Mouse (Mus musculus): ENCODE measurements around the gene Slc35e2. TPM values are rescaled to one million over a fixed set of nuclear protein-coding genes. Genes with fewer than 3 reads are reported as not detected.
A peak's percentile ranks its signal among the peaks of the same experiment; 100 is the strongest.

The Slc35e2 gene
- polyA plus RNA-seq (2016; fragmentation: Nextera tagmentation; extraction: Ambion mirVana) = 11.9 and 13.4 TPM in 2 replicates

DNA sequence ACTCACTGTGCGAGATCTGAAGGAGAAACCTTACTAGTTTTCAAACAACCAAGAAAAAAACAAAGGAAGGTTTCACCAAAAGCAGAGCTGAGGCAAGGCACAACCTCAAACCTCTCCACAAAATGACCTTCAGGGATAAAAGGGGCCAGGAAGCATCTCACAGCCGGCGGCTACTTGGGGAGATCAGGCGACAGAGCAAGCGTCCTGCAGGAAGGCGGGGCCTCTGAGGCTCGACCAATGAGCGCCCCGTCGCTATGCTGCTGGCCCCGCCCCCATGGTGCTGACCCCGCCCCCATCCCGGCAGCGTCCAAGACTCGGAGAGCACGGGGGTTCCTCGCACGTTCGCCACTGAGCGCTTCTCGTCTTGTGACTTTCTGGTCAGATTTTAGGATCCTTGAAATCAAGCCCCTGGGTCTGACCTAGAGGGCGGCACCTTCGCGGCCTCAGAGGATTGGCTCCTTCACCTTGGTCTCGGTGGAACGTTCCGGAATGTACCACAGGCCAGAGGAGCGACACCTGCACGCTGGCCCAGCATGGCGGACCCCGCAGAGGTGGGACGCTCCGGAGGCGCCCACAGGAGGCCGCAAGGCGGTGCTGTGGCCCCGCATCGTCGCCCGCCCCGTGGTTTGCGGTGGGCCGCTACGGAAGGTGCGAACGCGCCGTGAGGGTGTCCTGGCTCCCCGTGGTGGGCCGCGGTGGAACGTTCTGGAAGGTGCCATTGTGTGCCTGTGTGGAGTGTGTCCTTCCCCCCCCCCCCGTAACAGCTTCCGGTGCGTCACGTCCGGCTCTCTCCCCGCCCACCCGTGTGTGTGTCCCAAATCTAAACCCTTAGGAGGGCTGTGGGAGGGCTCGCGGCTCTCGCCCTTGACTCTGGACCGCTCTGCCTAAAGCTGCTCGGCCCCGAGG is at the start of gene Slc35e2:
Slc35e2 (plus strand) TSS at position 326 of the 906 bp plus-strand sequence.
- Histone ChIP-seq H3K36me3 (peaks cover 38% of the 10 kb centered on the region), H3K27me3 (ENCODE audit: low read depth, poor library complexity, severe bottlenecking) (no peaks in the 10 kb centered on the region), H3K4me3 (peak within 1 kb of the TSS; percentile 100), H3K27ac (replicated peaks) (peak within 1 kb of the TSS; percentile 100), H3K9me3 (replicated peaks) (0 out of 2 replicates have a peak, but pooled peaks cover 2% of the 10 kb centered on the region), H3K4me1 (peaks cover 20% of the 10 kb centered on the region)
- DNase-seq (ENCODE audit: low spot score) = peak; percentile 96
- WGBS = under 1% methylated on average over 64 of the region's 65 CpGs

DNA sequence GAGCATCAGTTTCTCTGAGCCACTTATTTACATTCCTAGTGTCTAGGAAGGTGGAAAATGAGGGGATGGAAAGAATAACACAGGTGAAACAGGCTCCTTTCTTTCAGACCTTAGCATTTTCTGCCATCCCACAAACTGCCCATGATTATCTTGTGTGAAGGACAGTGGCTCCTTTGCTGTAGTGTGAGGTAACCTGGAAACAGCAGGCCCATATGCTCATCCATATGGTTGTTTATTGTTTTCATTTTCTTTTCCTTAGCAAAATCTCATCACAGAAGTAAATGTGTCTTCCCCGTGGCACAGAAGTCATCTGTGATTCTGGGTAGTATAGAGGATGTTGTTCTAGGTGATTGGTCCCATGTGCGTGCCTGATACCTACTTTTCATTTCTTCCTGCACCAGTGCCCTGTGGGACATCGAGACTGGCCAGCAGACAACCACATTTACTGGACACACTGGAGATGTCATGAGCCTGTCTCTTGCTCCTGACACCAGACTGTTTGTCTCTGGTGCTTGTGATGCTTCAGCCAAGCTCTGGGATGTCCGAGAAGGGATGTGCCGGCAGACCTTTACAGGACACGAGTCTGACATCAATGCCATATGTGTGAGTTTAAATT is 48.2 kb upstream of the Slc35e2 start:
- H3K4me1 ChIP-seq = no peaks in the 10 kb centered on the region
- DNase-seq (ENCODE audit: low spot score) = no peak
- no peaks in the 10 kb centered on the region for H3K9me3 ChIP-seq (replicated peaks)
- WGBS = 93% methylated on average over 6 of the region's 6 CpGs
- no peaks in the 10 kb centered on the region for H3K27me3 ChIP-seq (ENCODE audit: low read depth, poor library complexity, severe bottlenecking)
- no peak overlapping the region for H3K27ac ChIP-seq (replicated peaks)
- H3K4me3 ChIP-seq = no peak overlapping the region
- peaks cover 99% of the 10 kb centered on the region for H3K36me3 ChIP-seq

DNA sequence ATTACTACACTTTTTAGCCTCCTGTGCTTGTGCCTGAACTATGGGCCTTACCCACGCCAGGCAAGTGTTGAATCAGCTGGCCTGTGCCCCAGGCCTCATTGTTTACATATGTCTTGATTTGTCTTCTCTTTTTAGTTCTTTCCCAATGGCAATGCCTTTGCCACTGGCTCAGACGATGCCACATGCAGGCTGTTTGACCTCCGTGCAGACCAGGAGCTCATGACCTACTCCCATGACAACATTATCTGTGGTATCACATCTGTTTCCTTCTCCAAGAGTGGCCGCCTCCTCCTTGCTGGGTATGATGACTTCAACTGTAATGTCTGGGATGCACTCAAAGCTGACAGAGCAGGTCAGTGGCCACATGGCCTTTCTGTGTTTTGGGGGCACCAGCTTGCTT is 46.3 kb upstream of the Slc35e2 start:
- no peaks in the 10 kb centered on the region for H3K4me1 ChIP-seq
- H3K36me3 ChIP-seq = peaks cover 100% of the 10 kb centered on the region
- H3K27me3 ChIP-seq (ENCODE audit: low read depth, poor library complexity, severe bottlenecking) = no peaks in the 10 kb centered on the region
- H3K27ac ChIP-seq (replicated peaks) = no peak overlapping the region
- H3K4me3 ChIP-seq = no peak overlapping the region
- DNase-seq (ENCODE audit: low spot score) = no peak
- H3K9me3 ChIP-seq (replicated peaks) = no peaks in the 10 kb centered on the region
- 88% methylated on average over 4 of the region's 4 CpGs for WGBS

DNA sequence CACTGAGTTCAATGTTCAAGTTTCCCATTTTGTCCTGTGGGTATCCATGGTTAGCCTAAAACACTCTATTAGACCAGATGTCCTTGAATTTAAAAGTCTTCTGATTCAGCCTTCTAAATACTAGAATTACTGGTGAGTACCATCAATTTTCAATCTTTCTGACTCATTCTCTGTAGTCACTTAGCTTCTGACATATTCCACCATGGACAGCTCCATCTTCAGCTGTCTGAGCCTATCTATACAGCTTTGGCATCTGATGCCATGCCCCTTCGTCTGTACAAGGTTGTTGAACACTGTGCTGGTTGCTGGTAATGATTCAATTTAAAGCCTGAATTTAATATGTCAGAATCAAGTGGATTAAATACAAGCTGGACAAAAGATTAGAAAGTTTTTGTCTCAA is 45.8 kb upstream of the Slc35e2 start:
- H3K4me3 ChIP-seq = no peak overlapping the region
- H3K27ac ChIP-seq (replicated peaks) = no peak overlapping the region
- H3K4me1 ChIP-seq = peaks cover 2% of the 10 kb centered on the region
- H3K27me3 ChIP-seq (ENCODE audit: low read depth, poor library complexity, severe bottlenecking) = no peaks in the 10 kb centered on the region
- H3K36me3 ChIP-seq = peaks cover 100% of the 10 kb centered on the region
- no peak for DNase-seq (ENCODE audit: low spot score)
- H3K9me3 ChIP-seq (replicated peaks) = no peaks in the 10 kb centered on the region
- 76% methylated on average over 1 of the region's 1 CpGs for WGBS

DNA sequence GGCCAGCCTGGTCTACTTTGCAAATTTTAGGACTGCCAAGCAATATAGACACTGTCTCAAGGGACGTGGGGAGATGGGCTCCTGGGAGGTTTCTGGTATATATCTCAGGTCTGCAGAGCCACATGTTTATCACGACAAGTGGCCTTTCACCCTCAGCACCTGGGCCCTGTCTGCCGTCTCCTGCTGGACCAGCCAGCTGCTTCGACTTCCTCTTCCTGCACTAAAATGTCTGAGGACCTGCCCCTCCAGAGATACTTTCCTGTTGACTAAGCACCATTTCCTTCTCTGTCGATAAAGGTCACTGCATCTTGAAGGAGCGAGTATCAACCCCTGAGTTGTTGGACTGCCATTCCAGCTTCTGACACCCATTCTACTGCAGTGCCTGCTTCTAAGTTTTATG is 41.8 kb upstream of the Slc35e2 start:
- 91% methylated on average over 6 of the region's 6 CpGs for WGBS
- Histone ChIP-seq H3K4me1 (peaks cover 31% of the 10 kb centered on the region), H3K4me3 (no peak overlapping the region), H3K27ac (replicated peaks) (no peak overlapping the region), H3K36me3 (peaks cover 71% of the 10 kb centered on the region), H3K27me3 (ENCODE audit: low read depth, poor library complexity, severe bottlenecking) (no peaks in the 10 kb centered on the region), H3K9me3 (replicated peaks) (no peaks in the 10 kb centered on the region)
- DNase-seq (ENCODE audit: low spot score) = no peak

DNA sequence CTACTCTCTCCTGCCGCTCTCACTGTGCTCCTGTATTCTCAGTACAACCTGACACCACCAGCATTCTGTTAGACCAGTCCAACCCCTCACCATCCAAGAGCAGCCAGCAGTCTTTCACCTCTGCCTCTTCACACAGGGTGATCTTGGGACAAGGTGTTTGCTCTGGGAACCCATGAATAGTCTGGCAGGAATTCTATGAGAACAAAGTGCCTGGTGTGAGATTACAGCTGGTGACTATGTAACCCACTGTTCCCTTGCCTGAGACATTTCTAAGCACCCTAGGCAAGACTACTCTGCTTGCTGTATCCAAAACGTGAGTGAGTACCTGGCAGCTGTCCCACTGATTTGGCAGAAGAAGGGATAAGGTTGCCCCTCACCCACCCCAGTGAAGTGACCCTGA is 40.3 kb upstream of the Slc35e2 start:
- no peaks in the 10 kb centered on the region for H3K27me3 ChIP-seq (ENCODE audit: low read depth, poor library complexity, severe bottlenecking)
- no peak overlapping the region for H3K27ac ChIP-seq (replicated peaks)
- peaks cover 42% of the 10 kb centered on the region for H3K4me1 ChIP-seq
- H3K4me3 ChIP-seq = no peak overlapping the region
- DNase-seq (ENCODE audit: low spot score) = no peak
- H3K9me3 ChIP-seq (replicated peaks) = no peaks in the 10 kb centered on the region
- peaks cover 56% of the 10 kb centered on the region for H3K36me3 ChIP-seq
- 78% methylated on average over 2 of the region's 2 CpGs for WGBS

DNA sequence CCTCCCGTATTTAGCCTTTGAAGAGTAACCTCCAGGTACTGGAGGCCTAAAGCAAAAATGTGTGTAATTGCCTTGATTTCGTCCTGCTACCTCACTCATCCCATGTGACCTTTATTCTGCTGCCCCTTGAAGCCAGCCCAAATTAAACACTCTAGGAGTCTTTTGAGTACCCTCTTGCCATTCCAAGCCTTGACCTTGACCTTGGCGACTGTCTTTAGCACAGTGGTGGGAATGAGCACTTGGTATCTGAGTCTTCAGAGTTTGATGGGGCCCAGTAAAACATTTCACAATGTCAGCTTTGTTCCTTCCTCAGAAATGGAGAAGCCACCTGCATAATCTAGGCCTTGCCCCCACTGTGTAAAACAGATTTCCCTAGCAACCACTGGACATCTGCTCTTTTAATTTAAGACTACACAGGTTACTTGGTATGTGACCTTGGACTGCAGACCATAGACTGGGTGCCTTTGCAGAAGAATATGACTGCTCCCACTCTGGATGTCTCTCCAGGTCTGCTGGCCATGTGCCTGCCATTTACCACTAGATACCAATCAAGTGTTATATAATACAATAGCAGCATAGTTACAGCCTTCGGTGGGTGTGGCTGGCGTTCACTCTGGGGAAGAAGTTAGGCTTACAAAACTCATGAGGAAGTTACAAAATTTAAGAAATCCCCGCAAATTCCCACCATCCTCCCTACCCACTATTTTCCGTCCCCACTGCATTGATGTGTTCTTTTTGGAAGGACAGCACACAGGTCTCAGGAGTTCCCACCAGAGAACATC is 39.4 kb upstream of the Slc35e2 start, which contains the start of gene Nadk:
Nadk (plus strand) TSS at position 718 of the 782 bp plus-strand sequence.
- no peak for DNase-seq (ENCODE audit: low spot score)
- 81% methylated on average over 7 of the region's 7 CpGs for WGBS
- Histone ChIP-seq H3K4me3 (peak within 1 kb of the TSS; percentile 79), H3K4me1 (peaks cover 42% of the 10 kb centered on the region), H3K27me3 (ENCODE audit: low read depth, poor library complexity, severe bottlenecking) (no peaks in the 10 kb centered on the region), H3K9me3 (replicated peaks) (no peaks in the 10 kb centered on the region), H3K36me3 (peaks cover 47% of the 10 kb centered on the region), H3K27ac (replicated peaks) (peak within 1 kb of the TSS; percentile 84)

DNA sequence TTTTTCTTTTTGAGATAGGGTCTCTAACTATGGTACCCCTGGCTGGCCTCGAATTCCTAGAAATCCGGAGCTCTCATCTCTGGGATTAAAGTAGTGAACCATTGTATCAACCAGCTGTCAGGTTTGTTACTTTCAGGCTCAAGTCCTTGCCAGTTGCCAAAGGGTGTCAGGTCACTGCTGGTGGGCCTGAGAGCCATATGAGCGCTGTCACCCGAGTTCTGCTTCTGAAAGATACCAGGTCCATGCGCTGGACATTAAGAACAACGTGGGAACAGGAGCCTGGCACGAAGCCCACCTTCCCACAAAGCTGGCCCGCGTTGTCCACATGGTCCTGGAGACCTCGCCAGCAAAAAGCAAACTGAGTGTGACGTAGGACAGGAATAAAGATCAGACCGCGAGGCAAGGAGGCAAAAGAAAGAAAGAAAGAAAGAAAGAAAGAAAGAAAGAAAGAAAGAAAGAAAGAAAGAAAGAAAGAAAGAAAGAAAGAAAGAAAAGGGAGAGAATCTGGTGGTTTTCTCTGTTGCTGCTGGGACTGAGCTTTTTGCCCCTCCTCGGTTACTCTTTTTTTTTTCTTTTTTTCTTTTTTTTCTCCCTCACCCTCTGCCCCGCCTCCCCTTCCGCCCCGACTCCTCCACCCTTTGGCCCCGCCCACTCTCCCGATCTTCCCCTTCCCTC is 38.4 kb upstream of the Slc35e2 start:
- no peaks in the 10 kb centered on the region for H3K27me3 ChIP-seq (ENCODE audit: low read depth, poor library complexity, severe bottlenecking)
- H3K4me3 ChIP-seq = peak overlapping the region; percentile 79
- H3K27ac ChIP-seq (replicated peaks) = peak overlapping the region; percentile 84
- DNase-seq (ENCODE audit: low spot score) = peak; percentile 41
- no peaks in the 10 kb centered on the region for H3K9me3 ChIP-seq (replicated peaks)
- WGBS = 4% methylated on average over 19 of the region's 19 CpGs
- H3K4me1 ChIP-seq = peaks cover 42% of the 10 kb centered on the region
- H3K36me3 ChIP-seq = peaks cover 36% of the 10 kb centered on the region

DNA sequence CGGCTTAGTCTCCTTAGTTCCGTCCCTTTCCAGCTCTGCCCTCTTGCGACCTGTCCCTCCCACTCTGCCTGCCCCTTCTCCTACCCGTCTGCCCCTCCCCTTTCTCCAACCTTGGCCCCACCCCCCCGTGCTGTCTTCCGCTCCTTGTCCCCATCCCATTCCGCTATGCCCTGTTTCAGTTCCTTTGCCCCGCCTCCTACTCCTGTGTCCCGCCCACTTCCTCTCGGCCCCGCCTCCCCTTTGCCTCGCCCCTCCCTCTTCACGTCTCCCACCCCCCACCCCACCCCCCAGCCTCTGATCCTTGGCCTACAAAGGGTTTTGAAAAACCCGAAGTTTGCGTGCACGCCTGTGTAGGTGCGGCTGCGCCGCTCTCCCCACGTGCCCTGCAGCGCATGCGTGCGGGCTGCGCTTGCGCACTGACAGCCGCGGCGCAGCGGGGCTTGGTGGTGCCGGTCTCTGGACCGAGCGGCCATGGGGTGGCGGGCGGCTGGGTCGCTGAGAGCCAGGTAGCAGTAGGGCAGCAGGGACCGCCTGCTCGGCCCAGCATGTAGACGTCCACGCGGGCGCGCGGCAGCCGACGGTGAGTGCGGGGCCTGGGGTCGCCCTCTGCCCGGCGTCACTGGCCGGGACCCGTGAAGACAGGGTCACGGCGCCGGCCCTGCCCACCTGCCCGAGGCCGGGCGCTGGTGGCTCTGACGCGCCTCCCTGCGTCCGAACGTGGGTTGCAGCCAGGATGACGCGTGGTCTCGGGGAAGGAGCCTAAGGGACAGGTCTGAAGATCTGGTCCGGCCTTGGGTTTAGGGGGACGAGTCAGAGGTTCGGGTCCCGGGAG is 37.6 kb upstream of the Slc35e2 start:
- Histone ChIP-seq H3K36me3 (peaks cover 29% of the 10 kb centered on the region), H3K4me3 (peak overlapping the region; percentile 79), H3K9me3 (replicated peaks) (no peaks in the 10 kb centered on the region), H3K4me1 (peaks cover 42% of the 10 kb centered on the region), H3K27ac (replicated peaks) (peak overlapping the region; percentile 91), H3K27me3 (ENCODE audit: low read depth, poor library complexity, severe bottlenecking) (no peaks in the 10 kb centered on the region)
- WGBS = under 1% methylated on average over 69 of the region's 69 CpGs
- DNase-seq (ENCODE audit: low spot score) = peak; percentile 100

DNA sequence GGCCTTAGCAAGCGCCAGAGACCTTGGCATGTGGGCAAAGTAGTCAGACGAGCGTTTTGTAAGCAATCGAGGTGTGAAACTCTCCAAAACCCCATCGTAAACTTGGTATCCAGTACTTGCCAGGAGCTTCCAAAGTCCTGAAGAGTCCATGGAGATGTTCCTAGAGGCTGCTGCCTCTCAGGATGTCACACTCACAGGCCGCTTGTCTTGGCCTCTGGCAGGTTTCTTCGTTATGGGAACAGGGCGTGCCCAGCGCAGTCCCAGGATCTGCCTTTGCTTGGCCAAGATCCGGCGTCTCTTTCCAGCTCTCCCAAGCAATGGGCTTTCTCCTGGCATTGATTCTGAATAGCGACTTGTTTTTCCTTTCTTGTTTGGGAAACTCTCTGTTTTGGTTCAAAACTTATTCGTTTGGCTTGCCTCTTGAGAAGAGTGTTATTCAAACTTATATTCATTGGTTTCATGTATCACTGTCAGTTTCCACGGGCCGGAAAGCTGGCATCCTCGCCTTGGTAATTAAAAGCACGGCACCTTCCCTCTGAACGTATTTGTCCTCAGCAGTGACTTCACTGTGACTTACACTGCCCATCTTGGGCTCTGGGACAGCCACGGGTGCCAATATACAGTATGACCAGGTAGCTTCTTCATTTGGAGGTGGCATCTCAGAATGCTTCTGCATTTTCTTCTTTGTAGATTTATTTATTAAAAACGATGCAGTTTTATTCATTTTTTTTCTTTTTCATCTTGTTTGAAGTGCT is 36.7 kb upstream of the Slc35e2 start:
- Histone ChIP-seq H3K4me3 (peak overlapping the region; percentile 79), H3K36me3 (peaks cover 20% of the 10 kb centered on the region), H3K4me1 (peaks cover 42% of the 10 kb centered on the region), H3K27me3 (ENCODE audit: low read depth, poor library complexity, severe bottlenecking) (no peaks in the 10 kb centered on the region), H3K9me3 (replicated peaks) (no peaks in the 10 kb centered on the region), H3K27ac (replicated peaks) (peak overlapping the region; percentile 91)
- WGBS = 22% methylated on average over 20 of the region's 20 CpGs
- no peak for DNase-seq (ENCODE audit: low spot score)

DNA sequence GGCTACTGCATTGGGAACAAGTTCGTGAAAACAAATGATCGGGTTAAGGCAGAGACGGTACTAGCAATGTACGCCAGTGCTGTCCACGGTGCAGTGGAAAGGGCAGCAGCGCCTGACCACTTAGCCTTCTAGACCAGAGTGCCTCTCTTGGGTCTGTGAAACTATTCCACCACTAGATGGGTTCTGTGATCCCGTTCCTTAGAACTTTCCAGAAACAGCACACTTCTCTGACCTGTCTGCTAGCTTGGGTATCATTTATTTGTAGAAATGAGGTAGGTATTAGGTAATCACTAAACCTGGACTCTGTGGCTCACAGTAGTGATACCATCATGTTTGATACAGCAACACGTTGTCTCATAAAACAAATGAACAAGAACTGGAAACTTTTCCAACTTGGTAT is 34.7 kb upstream of the Slc35e2 start:
- no peaks in the 10 kb centered on the region for H3K27me3 ChIP-seq (ENCODE audit: low read depth, poor library complexity, severe bottlenecking)
- H3K4me1 ChIP-seq = peaks cover 32% of the 10 kb centered on the region
- H3K4me3 ChIP-seq = no peak overlapping the region
- no peak for DNase-seq (ENCODE audit: low spot score)
- H3K9me3 ChIP-seq (replicated peaks) = no peaks in the 10 kb centered on the region
- 86% methylated on average over 8 of the region's 8 CpGs for WGBS
- H3K27ac ChIP-seq (replicated peaks) = no peak overlapping the region
- no peaks in the 10 kb centered on the region for H3K36me3 ChIP-seq
